Mouse (Mus musculus) limb, embryonic 15.5 days (tissue): ENCODE results near the gene Rbm19. TPM values are rescaled to one million over a fixed set of nuclear protein-coding genes. Genes with fewer than 3 reads are reported as not detected.
"Not testable (repeated sequence)": the region's sequence is repeated elsewhere in the genome, so short reads cannot be mapped to it uniquely, and the experiment has no call there.

Experiments used
- ATAC-seq: fragments of 200-750 bp; cut with Nextera tagmentation; 2 replicates; pipeline ENCODE4 v1.8.0; 2017; ENCODE audit warnings: low read depth, moderate TSS enrichment; ENCODE audit not compliant: insufficient number of reproducible peaks, low FRiP score, low TSS enrichment
- H3K27ac ChIP-seq: fragments of 300-500 bp; sonication (generic); 2 replicates; pipeline ENCODE4 v1.5.1; 2015; ENCODE audit warnings: moderate library complexity, mild to moderate bottlenecking, inconsistent platforms
- H3K27me3 ChIP-seq: fragments of 300-500 bp; sonication (generic); 2 replicates; pipeline ENCODE4 v1.6.1; 2015; ENCODE audit warnings: inconsistent platforms
- H3K36me3 ChIP-seq: fragments of 300-500 bp; sonication (generic); 2 replicates; pipeline ENCODE4 v1.6.1; 2015; ENCODE audit warnings: inconsistent platforms
- H3K4me1 ChIP-seq: fragments of 300-500 bp; sonication (generic); 2 replicates; pipeline ENCODE4 v1.6.1; 2015; ENCODE audit warnings: inconsistent platforms
- H3K4me2 ChIP-seq: fragments of 300-500 bp; sonication (generic); 2 replicates; pipeline ENCODE4 v1.6.1; 2015; ENCODE audit warnings: mild to moderate bottlenecking, inconsistent platforms
- H3K4me3 ChIP-seq: fragments of 300-500 bp; sonication (generic); 2 replicates; pipeline ENCODE4 v1.5.1; 2015; ENCODE audit warnings: mild to moderate bottlenecking, inconsistent platforms
- H3K9ac ChIP-seq: fragments of 300-500 bp; sonication (generic); 2 replicates; pipeline ENCODE4 v1.6.1; 2015; ENCODE audit warnings: inconsistent platforms
- H3K9me3 ChIP-seq: fragments of 300-500 bp; sonication (generic); 2 replicates; pipeline ENCODE4 v1.6.1; 2016; ENCODE audit warnings: inconsistent platforms
- WGBS: fragments of 180-500 bp; shearing (Covaris S2); methylation state at CpG from one replicate; pipeline ENCODE4 v1.1.7; 2015; 5-methylcytosine and 5-hydroxymethylcytosine counted together
- polyA plus RNA-seq: library from polyadenylated mRNA; unstranded; fragments of >200 nt; fragmentation: Nextera tagmentation; extraction: Ambion mirVana; gene quantifications from 2 replicates; pipeline ENCODE4 v1.2.1, GENCODE M21; 2015

Gene Rbm19
- polyA plus RNA-seq, 1 experiment from 2014 or later: 22.2 TPM

- 26% methylated on average over 12 of the region's 12 CpGs for WGBS
- Histone ChIP-seq H3K9ac (no peak overlapping the region), H3K27me3 (0 out of 2 replicates have a peak, but pooled peaks cover 12% of the 10 kb centered on the region), H3K27ac (no peak overlapping the region), H3K4me2 (no peak overlapping the region), H3K9me3 (no peaks in the 10 kb centered on the region), H3K36me3 (no peaks in the 10 kb centered on the region), H3K4me1 (peaks cover 7% of the 10 kb centered on the region; the same call in 1 of the 2 replicates), H3K4me3 (no peak overlapping the region)
- ATAC-seq: no peak
Measured at GRCm38 (mm10) chr5:120106424-120107073, 9.7 kb upstream of the Rbm19 start.

GRCm38 (mm10) chr5:120114361-120114760 is 1.9 kb upstream of the Rbm19 start:
- Histone ChIP-seq H3K27me3 (no peaks in the 10 kb centered on the region), H3K9ac (no peak overlapping the region), H3K4me3 (no peak overlapping the region), H3K27ac (no peak overlapping the region), H3K9me3 (no peaks in the 10 kb centered on the region), H3K4me1 (peaks cover 7% of the 10 kb centered on the region), H3K4me2 (no peak overlapping the region), H3K36me3 (peaks cover 10% of the 10 kb centered on the region)
- no peak for ATAC-seq
- WGBS: 85% methylated on average over 12 of the region's 12 CpGs

GRCm38 (mm10) chr5:120117161-120117560 is 896 bp downstream of the Rbm19 start:
- H3K4me2 ChIP-seq: peak overlapping the region; percentile 92
- H3K36me3 ChIP-seq: peaks cover 38% of the 10 kb centered on the region
- not testable (repeated sequence) for ATAC-seq, H3K27ac ChIP-seq, H3K4me1 ChIP-seq, H3K27me3 ChIP-seq, H3K9ac ChIP-seq, H3K9me3 ChIP-seq
- WGBS: 52% methylated on average over 3 of the region's 3 CpGs
- H3K4me3 ChIP-seq: peak overlapping the region; percentile 83

- Histone ChIP-seq H3K27me3 (no peaks in the 10 kb centered on the region), H3K4me3 (no peak overlapping the region), H3K9ac (no peak overlapping the region), H3K9me3 (no peaks in the 10 kb centered on the region), H3K36me3 (peaks cover 97% of the 10 kb centered on the region), H3K4me2 (no peak overlapping the region), H3K4me1 (no peaks in the 10 kb centered on the region), H3K27ac (no peak overlapping the region)
- ATAC-seq: no peak
- WGBS: 83% methylated on average over 16 of the region's 16 CpGs
Measured at GRCm38 (mm10) chr5:120124881-120125690, 8.8 kb downstream of the Rbm19 start.

GRCm38 (mm10) chr5:120127641-120128040 is 11.4 kb downstream of the Rbm19 start:
- H3K27ac ChIP-seq: no peak overlapping the region
- H3K9ac ChIP-seq: no peak overlapping the region
- H3K4me3 ChIP-seq: no peak overlapping the region
- H3K27me3 ChIP-seq: no peaks in the 10 kb centered on the region
- no peak; the same call in 1 of the 2 replicates for ATAC-seq
- no peaks in the 10 kb centered on the region for H3K9me3 ChIP-seq
- H3K4me1 ChIP-seq: no peaks in the 10 kb centered on the region
- H3K4me2 ChIP-seq: no peak overlapping the region
- 54% methylated on average over 10 of the region's 10 CpGs for WGBS
- peaks cover 97% of the 10 kb centered on the region for H3K36me3 ChIP-seq

GRCm38 (mm10) chr5:120128511-120128910 is 12.2 kb downstream of the Rbm19 start:
- H3K27ac ChIP-seq: no peak overlapping the region
- no peaks in the 10 kb centered on the region for H3K9me3 ChIP-seq
- H3K4me2 ChIP-seq: no peak overlapping the region
- WGBS: 86% methylated on average over 5 of the region's 5 CpGs
- no peaks in the 10 kb centered on the region for H3K27me3 ChIP-seq
- H3K36me3 ChIP-seq: peaks cover 97% of the 10 kb centered on the region
- H3K9ac ChIP-seq: no peak overlapping the region
- no peaks in the 10 kb centered on the region for H3K4me1 ChIP-seq
- H3K4me3 ChIP-seq: no peak overlapping the region
- ATAC-seq: no peak

GRCm38 (mm10) chr5:120129070-120129469 is 12.8 kb downstream of the Rbm19 start:
- Histone ChIP-seq H3K9ac (no peak overlapping the region), H3K4me2 (no peak overlapping the region), H3K4me3 (no peak overlapping the region), H3K9me3 (no peaks in the 10 kb centered on the region), H3K27ac (no peak overlapping the region), H3K27me3 (no peaks in the 10 kb centered on the region), H3K36me3 (peaks cover 93% of the 10 kb centered on the region), H3K4me1 (no peaks in the 10 kb centered on the region)
- no peak for ATAC-seq
- WGBS: 96% methylated on average over 7 of the region's 7 CpGs

GRCm38 (mm10) chr5:120129761-120130160 is 13.5 kb downstream of the Rbm19 start:
- H3K27me3 ChIP-seq: no peaks in the 10 kb centered on the region
- H3K4me1 ChIP-seq: no peaks in the 10 kb centered on the region
- no peak overlapping the region for H3K4me2 ChIP-seq
- H3K9ac ChIP-seq: no peak overlapping the region
- no peak for ATAC-seq
- no peak overlapping the region for H3K27ac ChIP-seq
- no peak overlapping the region for H3K4me3 ChIP-seq
- no peaks in the 10 kb centered on the region for H3K9me3 ChIP-seq
- 88% methylated on average over 7 of the region's 7 CpGs for WGBS
- H3K36me3 ChIP-seq: peaks cover 89% of the 10 kb centered on the region

GRCm38 (mm10) chr5:120130163-120130562 is 13.9 kb downstream of the Rbm19 start:
- ATAC-seq: no peak
- Histone ChIP-seq H3K9ac (no peak overlapping the region), H3K36me3 (peaks cover 89% of the 10 kb centered on the region), H3K4me2 (no peak overlapping the region), H3K4me1 (no peaks in the 10 kb centered on the region), H3K9me3 (no peaks in the 10 kb centered on the region), H3K4me3 (no peak overlapping the region), H3K27ac (no peak overlapping the region), H3K27me3 (no peaks in the 10 kb centered on the region)
- 93% methylated on average over 2 of the region's 2 CpGs for WGBS

- ATAC-seq: no peak
Measured at GRCm38 (mm10) chr5:120131600-120131999, 15.3 kb downstream of the Rbm19 start.

GRCm38 (mm10) chr5:120134000-120134399 is 17.7 kb downstream of the Rbm19 start:
- Histone ChIP-seq H3K4me3 (no peak overlapping the region), H3K4me1 (no peaks in the 10 kb centered on the region), H3K27me3 (no peaks in the 10 kb centered on the region), H3K9ac (no peak overlapping the region), H3K36me3 (peaks cover 72% of the 10 kb centered on the region), H3K27ac (no peak overlapping the region), H3K4me2 (no peak overlapping the region), H3K9me3 (no peaks in the 10 kb centered on the region)
- 35% methylated on average over 6 of the region's 6 CpGs for WGBS
- no peak for ATAC-seq

More at GRCm38 (mm10) chr5:120131600-120131999, 15.3 kb downstream of the Rbm19 start:
- H3K4me2 ChIP-seq: no peak overlapping the region
- peaks cover 75% of the 10 kb centered on the region for H3K36me3 ChIP-seq
- H3K9ac ChIP-seq: no peak overlapping the region
- H3K27ac ChIP-seq: no peak overlapping the region
- WGBS: 61% methylated on average over 5 of the region's 5 CpGs
- H3K27me3 ChIP-seq: no peaks in the 10 kb centered on the region
- no peak overlapping the region for H3K4me3 ChIP-seq
- H3K9me3 ChIP-seq: no peaks in the 10 kb centered on the region
- H3K4me1 ChIP-seq: no peaks in the 10 kb centered on the region

GRCm38 (mm10) chr5:120135337-120135736 is 19.1 kb downstream of the Rbm19 start:
- Histone ChIP-seq H3K27ac (no peak overlapping the region), H3K36me3 (peaks cover 62% of the 10 kb centered on the region), H3K4me3 (no peak overlapping the region), H3K27me3 (no peaks in the 10 kb centered on the region), H3K4me1 (no peaks in the 10 kb centered on the region), H3K4me2 (no peak overlapping the region), H3K9ac (no peak overlapping the region), H3K9me3 (no peaks in the 10 kb centered on the region)
- WGBS: 93% methylated on average over 14 of the region's 14 CpGs
- no peak for ATAC-seq
